Mouse (Mus musculus) frontal cortex, adult (tissue): Measurements from ENCODE around the gene Zfhx3.

Experiments used
- ATAC-seq: cut with Nextera tagmentation; 2 replicates; pipeline ENCODE4 v1.9.2; 2017; ENCODE audit warnings: mild to moderate bottlenecking, moderate library complexity, mixed read lengths; ENCODE audit not compliant: low TSS enrichment

Zfhx3 gene

DNA sequence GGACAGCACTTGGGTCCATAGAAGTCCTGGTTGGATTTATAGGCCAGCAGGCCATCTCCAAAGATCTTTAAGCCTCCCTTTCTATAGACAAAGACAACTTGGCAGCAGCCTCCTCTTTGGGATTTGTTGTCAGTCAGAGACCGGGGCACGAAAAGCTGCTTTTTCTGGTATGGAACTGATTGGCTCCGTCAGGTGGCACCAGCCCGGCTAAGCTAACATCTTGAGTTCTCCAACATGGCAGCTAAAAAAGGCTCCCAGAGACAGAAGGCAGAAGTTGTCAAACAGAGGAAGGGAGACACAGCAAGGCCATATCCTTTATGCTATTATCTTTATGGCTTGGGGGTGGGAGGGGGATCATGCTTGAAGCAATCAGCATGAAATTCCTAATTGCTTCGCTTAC is 947.0 kb downstream of the Zfhx3 start:
- no peak for ATAC-seq

DNA sequence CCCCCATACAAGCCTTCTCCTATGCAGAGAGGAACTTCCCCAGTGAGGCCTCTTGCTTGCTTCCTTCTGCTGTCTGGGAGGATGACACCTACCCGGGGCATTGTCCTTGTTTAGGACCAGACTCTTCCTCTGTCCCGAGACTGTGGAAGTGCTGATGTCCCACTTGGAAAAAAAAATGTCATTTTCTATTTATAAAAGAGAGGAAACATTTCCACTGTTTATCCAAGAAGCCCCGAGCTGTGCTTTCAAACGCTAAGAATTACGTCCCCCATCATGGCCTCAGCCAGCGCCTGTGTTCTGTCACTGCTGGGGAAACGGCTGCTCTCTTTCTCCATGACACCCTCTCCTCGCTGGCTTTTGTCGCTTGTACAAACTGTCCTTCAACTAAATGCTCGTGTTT is 951.8 kb downstream of the Zfhx3 start:
- no peak for ATAC-seq

DNA sequence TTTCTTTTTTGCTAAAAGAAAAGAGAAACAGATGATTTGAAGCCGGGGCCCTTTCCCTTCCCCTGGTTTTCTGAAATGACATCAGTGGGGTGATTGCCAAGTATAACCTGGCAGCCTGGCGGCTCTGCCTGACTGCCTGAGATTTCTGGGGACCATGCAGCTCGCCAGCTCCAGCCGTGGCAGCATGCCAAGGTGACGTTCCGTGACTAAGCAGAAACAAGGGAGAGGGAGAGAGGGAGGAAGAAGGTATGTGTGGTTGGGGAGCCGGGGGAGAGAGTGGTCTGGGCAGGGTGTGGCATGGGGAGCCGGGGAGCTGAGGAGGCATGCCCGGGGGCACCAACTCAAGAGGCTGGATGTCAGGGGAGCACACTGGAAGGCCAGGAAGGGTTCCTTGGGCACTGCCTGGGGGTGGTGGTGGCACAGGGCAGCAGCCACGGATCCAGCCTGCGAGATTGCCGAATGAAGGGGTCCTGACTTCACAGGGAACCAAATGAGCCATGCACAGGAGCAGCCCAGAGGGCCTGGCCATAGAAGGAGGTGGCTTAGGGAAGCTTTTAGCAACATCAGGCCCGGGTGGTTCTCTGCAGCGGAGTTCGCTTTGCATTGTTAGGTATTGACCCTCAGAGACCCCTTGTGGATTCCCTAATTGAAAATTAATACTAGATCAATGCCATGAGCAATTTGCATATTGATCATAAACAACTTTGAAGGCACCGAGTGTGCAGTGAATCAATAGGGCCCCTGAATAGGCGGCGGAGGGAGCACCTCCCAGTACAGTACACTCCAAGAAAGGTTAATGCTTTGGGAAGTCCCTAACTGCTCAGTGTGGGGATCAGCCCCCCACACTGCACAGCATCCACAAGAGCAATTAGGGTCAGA is 954.3 kb downstream of the Zfhx3 start:
- peak; percentile 32 for ATAC-seq

DNA sequence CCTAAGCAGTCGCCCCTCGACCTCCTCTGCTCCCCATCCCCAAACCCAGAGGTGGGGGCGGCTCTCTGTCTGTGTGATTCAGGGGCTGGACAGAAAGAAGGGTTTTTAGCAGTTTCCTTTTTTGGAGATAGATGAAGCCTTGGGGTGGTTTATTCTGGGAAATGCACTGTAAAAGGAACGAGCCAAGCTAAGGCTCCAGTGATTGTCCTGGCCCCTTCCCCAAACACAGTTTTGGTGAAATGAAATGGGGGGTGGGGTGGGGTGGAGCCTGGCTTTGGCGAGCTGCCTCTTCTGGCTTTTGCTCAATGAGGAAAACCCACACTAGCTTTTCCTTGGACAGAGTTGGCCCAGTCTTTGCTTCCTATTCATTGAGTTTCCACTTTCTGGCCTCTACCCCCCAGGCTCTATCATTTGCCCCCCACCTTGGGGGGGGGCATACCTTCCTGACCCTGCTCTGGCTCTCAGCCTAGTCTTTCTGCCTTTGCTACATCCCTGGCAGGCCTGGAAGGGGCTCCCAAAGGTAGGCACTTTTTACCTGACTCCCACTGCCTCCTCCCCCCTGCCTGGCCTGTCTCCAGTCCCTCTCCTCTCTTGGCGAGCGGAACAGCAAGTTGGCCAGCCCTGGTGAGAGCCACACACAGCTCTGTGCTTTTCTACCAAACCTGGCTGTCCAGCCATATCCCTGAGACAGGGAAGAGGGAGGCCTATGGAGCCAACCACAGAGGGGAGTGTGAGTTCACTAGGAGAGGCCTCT is 955.1 kb downstream of the Zfhx3 start:
- ATAC-seq, result no peak

DNA sequence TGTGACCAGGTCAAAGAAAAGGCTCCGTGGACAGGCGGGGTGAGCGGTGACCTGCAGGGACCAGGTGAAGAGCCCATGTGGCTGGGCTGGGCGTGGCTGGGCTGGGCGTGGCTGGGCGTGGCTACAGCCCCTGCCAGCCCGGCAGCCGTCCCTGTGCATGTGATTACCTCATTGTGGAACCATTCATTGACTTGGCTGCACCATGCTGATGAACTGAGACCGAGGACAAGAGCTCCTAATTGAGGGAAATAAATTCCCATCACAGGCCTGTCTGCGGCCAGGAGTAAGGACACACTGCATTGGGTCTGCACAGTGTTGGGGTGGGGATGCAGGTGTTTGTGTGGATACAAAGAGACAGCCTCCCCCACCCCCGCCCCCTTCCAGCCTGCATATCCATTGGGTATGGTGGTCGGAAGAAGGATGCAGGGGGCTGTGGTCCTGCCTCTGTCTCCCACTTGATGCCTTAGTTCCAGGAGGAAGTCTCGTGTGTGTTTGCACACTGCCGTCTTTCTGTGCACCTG is 956.9 kb downstream of the Zfhx3 start:
- ATAC-seq, result no peak

DNA sequence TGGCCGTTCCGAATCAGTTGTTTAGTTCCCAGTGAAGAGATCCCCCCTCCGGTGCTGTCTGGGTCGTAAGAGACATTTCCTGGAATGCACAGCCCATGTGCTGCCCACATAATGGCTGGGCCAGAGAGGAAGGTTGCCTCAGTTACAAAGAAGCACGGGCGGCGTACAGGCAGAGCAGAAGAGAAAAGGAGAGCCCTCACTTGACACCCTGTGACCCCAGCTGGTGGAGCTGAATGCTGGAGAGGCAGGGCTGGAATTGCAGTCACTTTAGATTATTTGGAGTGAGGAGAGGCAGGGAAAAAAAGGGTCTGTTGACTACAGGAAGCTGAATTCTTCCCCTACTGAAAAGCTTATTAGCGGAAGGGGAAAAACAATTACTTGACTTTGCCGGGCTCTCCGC is 958.1 kb downstream of the Zfhx3 start:
- no peak for ATAC-seq

DNA sequence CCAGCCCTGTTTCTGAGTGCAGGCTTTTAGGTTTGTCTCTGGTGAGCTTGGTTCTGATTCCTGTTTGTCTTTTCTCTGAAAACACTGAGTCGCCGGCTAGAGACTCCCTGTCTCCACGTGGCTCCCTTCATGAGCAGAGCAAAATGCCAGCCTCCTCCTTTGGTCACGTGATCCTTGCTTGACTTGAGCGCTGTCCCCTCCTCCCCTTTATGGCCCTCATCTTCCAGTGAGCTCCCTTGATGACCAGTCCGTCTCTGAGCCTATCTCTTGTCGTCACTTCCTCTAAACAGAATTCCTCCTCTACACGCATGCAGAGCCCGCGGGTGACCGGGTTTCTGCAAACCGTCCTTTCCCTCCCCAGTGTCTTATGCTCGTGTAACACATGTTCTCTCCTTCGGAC is 958.8 kb downstream of the Zfhx3 start:
- ATAC-seq, result no peak

DNA sequence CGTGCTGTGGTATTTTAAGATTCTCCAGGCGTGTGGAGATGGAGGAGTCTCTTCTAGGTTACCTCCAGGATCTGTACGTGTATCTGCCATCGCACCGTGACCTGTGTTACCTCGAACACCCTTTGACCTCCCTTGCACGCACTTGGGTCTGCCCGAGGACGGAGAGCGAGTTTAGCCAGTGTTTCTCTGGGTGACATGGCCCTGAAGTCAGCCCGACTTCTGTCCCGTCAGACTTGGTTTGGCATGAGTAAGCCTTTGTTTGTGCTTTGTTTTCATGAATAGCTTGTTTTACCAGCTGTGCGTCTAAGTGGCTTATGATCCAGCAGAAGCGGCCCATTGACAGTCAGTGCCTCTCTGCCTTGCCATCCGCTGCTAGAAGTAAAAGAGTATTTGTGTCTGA is 961.1 kb downstream of the Zfhx3 start:
- peak; percentile 42; the same call in 1 of the 2 replicates for ATAC-seq

DNA sequence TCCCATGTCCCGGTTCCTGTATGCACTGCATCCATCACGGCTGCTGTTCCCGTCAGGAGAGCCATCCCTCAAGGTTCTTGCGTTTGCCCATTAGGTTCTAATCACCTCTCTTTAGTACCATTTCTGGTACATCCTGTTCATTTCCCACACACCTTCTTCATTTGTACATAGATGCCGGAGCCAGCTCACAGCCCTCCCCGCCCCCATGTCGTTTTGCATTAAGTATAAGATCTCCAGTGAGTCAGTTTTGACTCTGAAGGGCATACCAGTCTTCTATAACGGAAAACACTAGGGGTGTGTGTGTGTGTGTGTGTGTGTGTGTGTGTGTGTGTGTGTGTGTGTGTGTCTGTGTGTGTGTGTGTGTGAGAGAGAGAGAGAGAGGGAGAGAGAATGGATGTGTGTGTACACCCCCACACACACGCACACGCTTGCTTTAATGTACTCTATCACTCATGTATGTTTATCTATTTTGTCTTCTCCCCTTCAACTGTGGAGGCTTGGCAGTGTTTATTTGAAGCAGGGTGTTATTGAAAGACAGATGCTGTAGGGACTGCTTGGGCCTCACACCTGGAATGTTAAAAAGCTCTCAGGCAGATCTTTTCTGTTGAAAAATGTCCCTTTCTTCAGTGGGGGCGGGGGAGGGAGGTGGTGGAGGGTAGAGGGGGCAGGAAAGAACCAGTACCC is 962.0 kb downstream of the Zfhx3 start:
- no peak for ATAC-seq

DNA sequence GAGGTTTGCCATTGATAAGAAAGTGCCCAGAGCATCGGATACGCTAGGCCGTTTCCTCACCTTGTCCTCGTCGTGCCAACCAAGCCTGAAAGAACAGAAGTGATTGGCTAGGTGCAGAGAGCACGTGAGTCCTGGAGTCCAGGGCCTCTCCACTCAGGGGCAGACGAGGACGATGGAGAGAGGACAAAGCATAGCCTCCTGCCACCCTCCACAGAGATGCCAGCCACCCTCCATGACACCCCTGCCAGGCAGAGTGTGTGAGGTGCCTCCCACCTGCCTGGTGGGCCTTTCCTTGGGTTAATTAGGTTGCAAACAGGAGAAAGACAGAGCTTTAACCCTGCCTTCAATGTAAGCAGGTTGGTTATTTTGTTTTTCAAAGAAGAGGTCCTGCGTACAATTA is 965.6 kb downstream of the Zfhx3 start:
- ATAC-seq, result no peak

DNA sequence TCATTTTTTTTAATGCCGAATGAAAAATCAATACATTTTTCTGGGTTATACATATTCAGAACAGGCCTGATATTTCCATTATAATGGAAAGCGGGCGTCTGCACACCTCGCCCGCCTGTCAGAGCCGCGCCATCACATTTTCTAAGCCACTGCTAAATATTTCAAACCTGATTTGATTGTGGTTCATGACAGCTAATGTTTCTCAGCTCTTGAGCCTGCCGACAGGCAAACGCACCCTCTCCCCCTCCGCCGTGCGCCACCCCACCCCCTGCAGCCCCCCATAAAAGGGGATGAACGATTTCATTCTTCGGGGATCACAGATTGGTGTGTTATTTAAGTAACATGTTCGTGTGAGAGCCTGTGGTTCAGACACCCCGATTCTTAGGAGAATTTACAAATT is 966.1 kb downstream of the Zfhx3 start:
- ATAC-seq, result no peak

DNA sequence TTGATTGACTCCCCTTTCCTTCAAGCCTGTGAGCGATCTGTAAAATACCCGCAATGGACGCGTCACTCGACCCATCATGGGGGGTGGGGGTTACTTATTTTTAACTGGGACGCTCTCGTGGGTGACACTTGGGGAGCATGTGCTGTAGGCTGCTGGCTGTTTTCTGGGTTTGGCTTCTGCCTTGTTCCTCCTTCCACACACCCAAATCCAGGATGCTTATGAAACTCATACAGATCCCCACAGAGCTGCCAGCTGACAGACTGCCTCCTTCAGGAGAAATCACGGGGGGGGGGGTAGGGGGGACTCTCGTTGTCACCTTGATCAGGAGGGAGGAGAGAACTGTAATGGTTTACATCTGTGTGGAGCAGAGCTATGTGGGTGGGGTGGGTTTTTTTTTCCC is 966.6 kb downstream of the Zfhx3 start:
- ATAC-seq, result peak; percentile 91

DNA sequence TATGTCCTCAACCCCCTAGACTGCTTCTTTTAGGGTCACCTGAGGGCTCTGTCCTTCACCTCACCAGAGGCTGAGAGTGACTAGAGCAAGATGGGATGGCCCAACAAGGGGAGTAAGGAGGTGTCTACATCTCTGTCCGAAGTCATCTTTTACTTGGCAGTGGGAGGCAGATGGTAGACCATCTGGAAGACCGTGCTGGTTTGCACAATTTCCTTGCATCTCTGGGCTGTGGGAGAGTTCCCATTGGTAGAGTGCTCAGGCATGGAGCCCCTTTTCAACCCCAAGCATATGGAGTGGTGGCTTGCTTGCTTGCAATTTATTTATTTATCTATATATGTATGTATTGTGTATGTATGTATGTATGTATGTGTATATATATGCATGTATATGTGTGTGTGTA is 967.0 kb downstream of the Zfhx3 start:
- ATAC-seq, result peak; percentile 60

DNA sequence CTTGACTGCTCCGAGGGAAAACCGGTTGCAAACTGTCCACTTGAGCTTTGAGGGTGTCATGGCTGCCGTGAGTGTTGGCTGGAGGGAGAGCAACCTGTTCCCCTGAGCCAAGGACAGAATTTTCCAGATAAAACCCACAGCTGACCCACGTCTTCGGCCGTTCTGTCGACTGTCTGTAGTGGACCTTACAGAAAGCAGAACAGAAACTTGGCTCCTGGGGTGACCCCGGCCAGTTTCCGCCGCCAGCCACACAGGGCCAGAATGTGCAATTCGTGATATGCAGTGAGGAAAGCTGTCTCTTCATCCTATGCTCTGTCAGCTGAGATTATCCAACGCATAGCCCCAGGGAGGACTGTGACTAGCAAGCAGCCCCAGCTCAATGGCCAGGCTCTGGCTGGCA is 968.4 kb downstream of the Zfhx3 start:
- ATAC-seq, result no peak

DNA sequence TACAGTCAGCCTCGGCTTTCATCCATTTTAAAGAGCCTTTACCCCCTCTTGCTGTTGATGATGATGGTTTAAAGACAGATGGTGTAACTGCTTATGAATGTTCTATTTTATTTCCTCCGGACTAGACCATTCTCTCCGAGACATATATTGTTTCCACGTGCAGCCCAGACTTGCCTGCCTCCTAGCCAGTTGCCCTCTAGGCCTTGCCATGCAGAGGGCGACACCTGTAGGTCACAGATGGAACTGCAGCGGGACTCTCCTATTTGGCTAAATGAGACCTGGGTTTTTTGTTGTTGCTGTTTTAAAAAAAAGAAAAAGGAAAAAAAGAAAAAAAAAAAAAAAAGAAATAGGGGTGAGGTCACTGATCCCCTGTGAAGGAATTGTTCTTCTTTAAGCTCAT is 969.1 kb downstream of the Zfhx3 start:
- peak; percentile 56; the same call in 1 of the 2 replicates for ATAC-seq

DNA sequence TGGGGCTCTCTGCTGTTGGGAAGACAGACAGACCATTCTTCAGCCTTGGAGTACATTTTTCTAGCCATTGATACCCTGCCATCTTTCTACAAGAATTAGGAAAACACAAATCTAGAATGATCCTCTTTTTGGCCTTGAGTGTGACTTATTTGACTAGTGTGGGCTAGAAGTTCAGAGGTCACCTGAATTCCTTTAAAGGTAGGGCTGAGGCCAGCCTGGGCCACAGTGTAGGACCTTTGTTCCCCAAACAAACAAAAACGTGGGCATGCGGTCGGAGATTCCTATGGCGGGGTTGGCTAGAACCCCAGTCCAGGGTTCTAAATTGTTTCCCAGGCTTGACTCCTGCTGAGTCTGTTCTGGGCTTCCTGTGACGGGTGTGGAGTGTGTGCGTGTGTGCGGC is 970.6 kb downstream of the Zfhx3 start:
- no peak for ATAC-seq

DNA sequence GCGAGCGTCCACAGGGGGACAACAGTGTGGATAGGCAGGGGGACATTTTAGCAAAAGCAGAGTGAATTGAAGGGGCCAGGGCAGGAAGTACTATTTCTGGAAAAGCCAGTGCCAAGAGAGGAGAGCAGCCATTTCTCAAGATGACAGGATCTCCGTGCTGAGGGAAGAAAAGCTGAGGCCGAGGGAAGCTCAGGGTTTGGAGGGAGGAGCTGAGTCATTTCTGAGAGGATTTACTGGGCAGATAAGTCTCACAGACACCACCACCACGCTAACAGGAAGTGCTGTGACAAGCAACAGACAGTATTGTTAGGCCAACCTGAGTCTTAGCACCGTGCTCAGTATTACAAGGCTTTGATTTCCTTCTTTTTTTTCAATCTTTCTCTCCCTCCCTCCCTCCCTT is 973.0 kb downstream of the Zfhx3 start:
- no peak for ATAC-seq

DNA sequence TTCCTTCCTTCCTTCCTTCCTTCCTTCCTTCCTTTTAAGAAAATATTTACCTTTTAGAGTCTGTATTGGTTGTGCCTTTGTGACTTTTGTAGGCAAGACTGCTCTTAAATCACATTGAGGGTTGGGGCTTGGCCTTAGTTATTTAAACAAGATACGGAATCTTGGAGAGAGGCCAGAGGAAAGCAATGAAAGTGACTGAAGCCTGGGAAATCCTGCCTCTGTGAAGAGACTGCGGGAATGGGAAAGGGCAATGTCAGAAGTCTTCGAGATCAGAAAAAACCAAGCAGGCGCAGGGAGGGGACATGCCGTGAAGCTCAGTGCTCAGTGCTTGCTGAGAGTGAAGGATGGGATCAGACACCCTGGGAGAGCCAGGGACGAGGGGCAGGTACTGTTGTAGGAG is 973.4 kb downstream of the Zfhx3 start:
- ATAC-seq, result no peak

DNA sequence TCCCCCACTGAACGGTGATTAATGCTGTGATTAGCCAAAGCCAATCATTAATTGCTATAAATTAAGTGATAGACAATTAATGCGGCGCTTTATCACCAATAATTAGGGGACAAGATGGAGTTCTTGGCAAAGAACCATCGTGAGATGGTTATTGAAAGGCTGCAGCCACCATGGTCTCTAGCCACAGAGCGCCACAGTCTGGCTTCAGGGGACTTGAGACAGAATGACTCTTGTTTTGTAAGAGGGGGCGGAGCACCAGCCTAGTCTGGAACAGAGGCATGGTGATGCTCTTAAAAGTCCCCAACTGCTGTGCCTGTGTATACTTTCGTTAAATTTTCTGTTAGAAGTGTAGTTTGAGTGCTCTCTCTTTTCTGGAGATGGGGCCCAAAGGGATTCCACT is 977.7 kb downstream of the Zfhx3 start:
- no peak for ATAC-seq

DNA sequence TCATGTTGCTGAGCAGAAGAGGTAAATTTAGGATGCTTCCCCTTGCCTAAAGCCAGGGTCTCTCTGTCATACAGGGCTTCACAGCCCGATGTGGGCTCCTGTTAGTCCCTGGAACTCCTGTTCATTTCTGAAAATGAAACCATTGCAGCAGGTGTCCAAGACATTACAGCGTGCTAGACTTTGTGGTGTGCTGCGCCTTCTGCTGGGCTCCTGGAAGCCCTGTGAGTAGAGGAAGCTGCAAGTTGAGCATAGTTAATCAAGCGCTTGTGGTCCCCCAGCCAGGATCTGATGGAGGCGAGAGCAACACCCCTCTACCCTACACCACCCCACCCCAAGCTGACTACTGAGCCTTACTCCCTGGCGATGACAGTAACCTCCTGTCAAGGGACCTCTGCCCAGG is 980.7 kb downstream of the Zfhx3 start:
- ATAC-seq, result no peak

DNA sequence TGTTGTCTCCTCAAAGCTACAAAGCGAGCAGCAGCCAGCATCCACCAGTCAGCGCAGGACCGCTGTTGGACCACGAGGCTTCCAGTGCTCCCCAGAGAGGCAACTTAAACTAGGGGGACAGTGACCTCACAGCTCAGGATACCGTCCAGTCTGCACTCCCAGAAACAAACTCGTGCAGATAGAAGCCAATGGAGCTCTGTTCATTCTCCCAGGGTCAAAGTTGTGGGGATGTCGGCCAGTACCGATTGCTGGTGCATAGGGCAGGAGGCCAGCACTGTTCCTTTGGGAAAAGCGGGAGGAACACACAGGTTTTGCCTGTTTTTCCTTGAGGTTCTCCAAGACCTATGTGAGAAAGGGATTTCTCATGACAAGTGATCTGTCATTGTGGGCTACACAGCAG is 982.1 kb downstream of the Zfhx3 start:
- ATAC-seq, result no peak

DNA sequence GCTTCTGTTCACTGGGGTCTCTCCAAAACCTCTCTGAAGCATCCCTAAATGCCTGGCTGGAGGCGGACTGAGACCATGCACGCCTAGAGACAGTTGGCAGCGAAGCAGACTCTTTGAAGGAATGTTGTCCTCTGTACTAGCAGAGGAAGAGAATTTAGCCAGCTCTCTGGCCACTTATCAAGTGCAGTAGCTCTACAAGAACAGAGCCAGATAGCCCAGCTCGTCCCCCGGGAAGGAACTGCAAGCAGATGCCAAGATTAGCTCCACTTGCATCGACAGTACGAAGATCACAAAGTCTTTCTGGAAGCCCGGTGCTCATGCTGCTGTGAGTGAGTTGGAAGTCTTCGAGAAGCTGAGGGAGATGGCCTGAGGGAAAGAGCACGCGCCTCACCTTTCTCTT is 983.7 kb downstream of the Zfhx3 start:
- no peak for ATAC-seq
